26 mouse cellular contexts compared by ENCODE assay signal in the genomic region with DNA sequence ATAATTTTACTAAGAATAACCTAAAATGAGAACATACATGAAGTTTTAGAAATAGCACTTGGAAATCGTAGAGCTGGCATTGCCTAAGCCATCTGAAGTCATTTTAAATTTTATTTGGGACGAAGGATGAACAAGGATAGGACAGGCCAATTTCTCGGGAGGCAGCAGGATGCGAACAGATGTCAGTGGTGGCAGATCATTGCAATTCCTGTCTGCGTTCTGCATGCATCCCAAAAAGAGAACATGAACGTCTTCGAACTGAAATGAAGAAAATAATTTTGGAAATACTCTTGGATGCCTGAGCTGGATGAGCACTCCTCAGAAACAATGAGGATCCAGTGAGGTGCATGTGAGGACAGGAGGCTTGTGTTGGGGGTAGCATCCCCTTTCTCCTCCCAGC.
DNase-seq lines count a peak whose midpoint lies in the region; ATAC-seq lines count a peak whose summit lies in the region.
"Had no signal": no experiment of that assay in that cellular context is flagged by ENCODE, and none has a peak within 500 bp of the region (broad histone marks: within the 10 kb centered on the region; RNA-seq: fewer than 3 reads in every experiment).

No protein-coding gene starts in this region.

- no peaks in the 10 kb centered on the region for H3K27me3 ChIP-seq in midbrain, embryonic 11.5 days (ENCODE audit: control insufficient read depth, insufficient read depth, low read length)
- no peaks in the 10 kb centered on the region for H3K27me3 ChIP-seq in midbrain, embryonic 15.5 days (replicated peaks)
- no peaks in the 10 kb centered on the region for H3K27me3 ChIP-seq in kidney, embryonic 15.5 days
- H3K27me3 ChIP-seq: CH12.LX; heart, embryonic 13.5 days had no signal

- DNase-seq in frontal cortex, adult 2 months (ENCODE audit: extremely low spot score in 1 of 2, low spot score in 1 of 2), result no peak
- peak; percentile 47 for DNase-seq in midbrain, embryonic 11.5 days (ENCODE audit: low spot score, missing footprints)
- DNase-seq in brain, adult 2 months (ENCODE audit: low read depth, low spot score), result peak; percentile 62
- DNase-seq: adrenal gland, postnatal 10 days; B cell, adult 2 months; cerebellum, adult 18-20 months; cerebellum, adult 9-10 months; cerebellum, postnatal 14 days; gastrocnemius, adult 2 months; gastrocnemius, postnatal 14 days; heart, adult 18-20 months; heart, postnatal 14 days; heart, postnatal 4 days had no signal

- 87% methylated on average over 7 of the region's 7 CpGs for WGBS in midbrain, embryonic 11.5 days
- WGBS in midbrain, embryonic 15.5 days, result 85% methylated on average over 7 of the region's 7 CpGs
- 90% methylated on average over 7 of the region's 7 CpGs for WGBS in kidney, embryonic 15.5 days

- no peak overlapping the region for H3K4me2 ChIP-seq in midbrain, embryonic 11.5 days
- no peak overlapping the region for H3K4me2 ChIP-seq in midbrain, embryonic 15.5 days
- no peak overlapping the region for H3K4me2 ChIP-seq in kidney, embryonic 15.5 days
- H3K4me2 ChIP-seq: heart, embryonic 13.5 days; hindbrain, embryonic 14.5 days had no signal

- no peaks in the 10 kb centered on the region for H3K9me3 ChIP-seq in midbrain, embryonic 11.5 days (ENCODE audit: control insufficient read depth, low read length)
- H3K9me3 ChIP-seq in midbrain, embryonic 15.5 days, result no peaks in the 10 kb centered on the region
- H3K9me3 ChIP-seq in kidney, embryonic 15.5 days (replicated peaks), result no peaks in the 10 kb centered on the region
- H3K9me3 ChIP-seq: forebrain, embryonic 10.5 days; heart, embryonic 13.5 days had no signal

- H3K4me1 ChIP-seq in midbrain, embryonic 11.5 days (ENCODE audit: control insufficient read depth, insufficient read depth, low read length), result no peaks in the 10 kb centered on the region
- H3K4me1 ChIP-seq in midbrain, embryonic 15.5 days, result peaks cover 13% of the 10 kb centered on the region
- no peaks in the 10 kb centered on the region for H3K4me1 ChIP-seq in kidney, embryonic 15.5 days

- no peak overlapping the region for H3K9ac ChIP-seq in midbrain, embryonic 11.5 days (ENCODE audit: low read length)
- H3K9ac ChIP-seq in midbrain, embryonic 15.5 days, result no peak overlapping the region
- H3K9ac ChIP-seq in kidney, embryonic 15.5 days, result no peak overlapping the region
- H3K9ac ChIP-seq: heart, embryonic 13.5 days; hindbrain, embryonic 14.5 days had no signal

- no peaks in the 10 kb centered on the region for H3K36me3 ChIP-seq in midbrain, embryonic 11.5 days (ENCODE audit: control insufficient read depth, insufficient read depth, low read length)
- H3K36me3 ChIP-seq in midbrain, embryonic 15.5 days (replicated peaks), result no peaks in the 10 kb centered on the region
- no peaks in the 10 kb centered on the region for H3K36me3 ChIP-seq in kidney, embryonic 15.5 days
- H3K36me3 ChIP-seq: forebrain, embryonic 10.5 days; G1E; heart, embryonic 13.5 days had no signal

- H3K27ac ChIP-seq in midbrain, embryonic 11.5 days (ENCODE audit: low read depth, low read length), result no peak overlapping the region
- no peak overlapping the region for H3K27ac ChIP-seq in midbrain, embryonic 15.5 days
- no peak overlapping the region for H3K27ac ChIP-seq in kidney, embryonic 15.5 days
- H3K27ac ChIP-seq: forebrain, embryonic 10.5 days; gastrocnemius, adult 2 months; heart, embryonic 13.5 days; hindbrain, embryonic 14.5 days; hindbrain, postnatal 0 days had no signal

- ATAC-seq in frontal cortex, adult (ENCODE audit: low TSS enrichment), result peak; percentile 27; the same call in 1 of the 2 replicates
- ATAC-seq in midbrain, embryonic 11.5 days (ENCODE audit: low FRiP score), result no peak
- ATAC-seq in midbrain, embryonic 15.5 days (replicated peaks), result no peak
- ATAC-seq in kidney, embryonic 15.5 days (replicated peaks; ENCODE audit: low FRiP score), result no peak
- ATAC-seq: forebrain, embryonic 14.5 days; hindbrain, postnatal 0 days; inflammation-experienced regulatory T-cells, adult 6 months; intestine, embryonic 16.5 days; Patski had no signal

- no peak overlapping the region for H3K4me3 ChIP-seq in midbrain, embryonic 11.5 days (ENCODE audit: low read depth, low read length)
- no peak overlapping the region for H3K4me3 ChIP-seq in midbrain, embryonic 15.5 days
- H3K4me3 ChIP-seq in kidney, embryonic 15.5 days (replicated peaks), result no peak overlapping the region
- H3K4me3 ChIP-seq: forebrain, embryonic 10.5 days; gastrocnemius, adult 2 months; heart, embryonic 13.5 days had no signal

Comparison
In these comparisons a context has a peak if more than half of its experiments do, and no peak if none do; other contexts are left out.
1. DNase-seq: peak in midbrain, embryonic 11.5 days (single experiment) and brain, adult 2 months (single experiment); none in frontal cortex, adult 2 months (0 of 2).